Mouse (Mus musculus): Measurements from ENCODE around the gene Ifnar2. TPM values are rescaled to one million over a fixed set of nuclear protein-coding genes. Genes with fewer than 3 reads are reported as not detected.
"Not testable (repeated sequence)": the region's sequence is repeated elsewhere in the genome, so short reads cannot be mapped to it uniquely, and the experiment has no call there.

Gene Ifnar2
- polyA plus RNA-seq, 1 experiment = 16.2 TPM

DNA sequence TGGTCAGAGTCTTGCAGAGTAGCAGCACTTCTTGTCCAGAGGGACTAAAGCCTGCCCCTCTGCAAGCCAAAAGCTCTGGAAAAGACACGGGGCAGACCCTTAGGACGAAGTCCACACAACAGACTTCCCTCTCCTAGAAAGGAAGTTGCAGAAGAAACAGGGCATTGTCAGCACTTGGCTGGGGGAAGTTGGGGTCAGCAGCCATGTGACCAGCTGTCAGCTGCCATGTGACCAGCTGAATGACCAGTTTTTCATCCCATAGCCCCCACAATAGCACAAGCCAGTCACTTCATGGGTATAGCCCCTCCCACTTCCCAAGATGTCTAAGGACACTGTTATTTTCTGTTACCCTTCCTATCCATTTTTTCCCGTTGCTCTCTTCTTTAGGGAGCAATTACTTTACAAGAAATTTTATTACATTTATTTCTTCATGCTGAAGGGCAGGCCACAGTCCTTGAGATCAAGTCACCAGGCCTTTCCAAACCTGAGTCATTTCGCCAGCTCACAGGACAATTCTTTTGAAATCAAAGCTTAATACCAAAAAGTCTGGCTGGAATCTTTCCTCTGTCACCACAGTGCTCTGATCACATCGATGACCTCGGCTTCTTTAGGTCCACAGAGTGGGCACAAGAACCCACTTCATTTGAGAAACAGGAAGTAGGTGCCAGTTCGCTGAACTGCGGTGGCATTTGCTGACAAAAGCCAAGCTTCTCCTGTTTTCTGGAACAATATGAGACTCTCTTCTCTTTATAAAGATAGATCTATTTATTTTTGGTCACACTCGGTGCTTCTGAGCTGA is 43.0 kb downstream of the Ifnar2 start:
- DNase-seq (ENCODE audit: low read depth, low spot score) = no peak
- WGBS = 80% methylated on average over 9 of the region's 9 CpGs

DNA sequence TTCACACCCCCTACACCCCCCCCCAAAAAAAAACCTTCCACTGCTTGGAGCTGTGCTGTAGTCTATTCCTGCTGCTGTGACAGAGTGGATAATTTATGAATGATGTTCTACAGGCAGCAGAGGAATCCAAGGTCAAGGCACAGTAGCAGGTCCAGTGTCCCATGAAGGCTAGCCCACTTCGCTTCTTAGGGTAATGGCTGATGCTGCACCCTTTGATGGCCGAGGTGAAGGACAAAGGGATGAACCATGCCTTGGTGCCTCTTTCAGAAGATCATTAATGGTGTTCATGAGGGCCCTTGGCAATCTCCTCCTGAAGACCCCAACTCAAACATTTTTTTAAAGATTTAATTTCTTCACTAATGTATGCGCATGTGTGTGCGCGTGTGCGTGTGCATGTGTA is 43.8 kb downstream of the Ifnar2 start:
- DNase-seq (ENCODE audit: low read depth, low spot score) = no peak
- 96% methylated on average over 6 of the region's 6 CpGs for WGBS

- WGBS = 84% methylated on average over 7 of the region's 7 CpGs
- no peak for DNase-seq (ENCODE audit: low read depth, low spot score)
Measured at GRCm38 (mm10) chr16:91416938-91417337, 44.4 kb downstream of the Ifnar2 start.

GRCm38 (mm10) chr16:91418531-91418930 is 45.9 kb downstream of the Ifnar2 start:
- no peak for DNase-seq (ENCODE audit: low read depth, low spot score)
- WGBS = 81% methylated on average over 5 of the region's 5 CpGs

DNA sequence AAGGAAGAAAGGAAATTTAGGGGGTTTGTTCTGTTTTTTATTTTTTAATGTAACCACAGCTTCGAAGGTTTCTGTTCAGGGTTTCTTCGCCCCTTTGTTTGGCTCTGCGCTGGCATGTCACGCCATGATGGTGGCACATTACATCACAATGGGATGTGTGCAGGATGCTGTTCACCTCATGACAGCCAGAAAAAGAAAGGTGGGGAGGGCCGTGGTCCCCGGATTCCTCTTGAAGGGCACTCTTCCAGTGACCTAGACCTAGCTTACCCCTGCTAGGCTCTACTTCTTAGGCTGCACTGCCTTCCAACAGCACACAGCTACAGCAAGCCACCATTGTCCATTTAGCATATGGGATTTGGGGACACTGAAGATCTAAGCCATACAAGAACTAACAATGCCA is 53.2 kb downstream of the Ifnar2 start:
- WGBS = 94% methylated on average over 6 of the region's 6 CpGs
- no peak for DNase-seq (ENCODE audit: low read depth, low spot score)

DNA sequence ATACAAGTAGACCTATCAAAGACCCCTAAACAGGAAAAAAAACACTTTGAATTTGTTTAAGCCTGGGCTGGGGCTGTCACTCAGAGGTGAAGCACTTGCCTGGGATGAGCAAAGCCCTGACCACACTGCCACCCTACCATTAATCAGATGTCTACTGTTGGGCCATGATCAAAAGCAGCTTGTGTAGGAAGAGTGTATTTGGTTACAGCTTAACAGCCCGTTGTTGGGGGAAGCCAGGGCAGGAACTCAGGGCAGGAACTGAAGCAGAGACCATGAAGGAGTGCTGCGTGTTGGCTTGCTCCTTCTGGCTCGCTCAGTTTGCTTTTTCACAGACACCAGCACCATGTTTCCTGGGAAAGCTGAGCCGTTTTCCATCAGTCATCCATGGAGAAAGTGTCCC is 54.0 kb downstream of the Ifnar2 start:
- no peak for DNase-seq (ENCODE audit: low read depth, low spot score)
- WGBS = 87% methylated on average over 4 of the region's 4 CpGs

GRCm38 (mm10) chr16:91427461-91427860 is 54.9 kb downstream of the Ifnar2 start:
- WGBS = 65% methylated on average over 5 of the region's 5 CpGs
- no peak for DNase-seq (ENCODE audit: low read depth, low spot score)

DNA sequence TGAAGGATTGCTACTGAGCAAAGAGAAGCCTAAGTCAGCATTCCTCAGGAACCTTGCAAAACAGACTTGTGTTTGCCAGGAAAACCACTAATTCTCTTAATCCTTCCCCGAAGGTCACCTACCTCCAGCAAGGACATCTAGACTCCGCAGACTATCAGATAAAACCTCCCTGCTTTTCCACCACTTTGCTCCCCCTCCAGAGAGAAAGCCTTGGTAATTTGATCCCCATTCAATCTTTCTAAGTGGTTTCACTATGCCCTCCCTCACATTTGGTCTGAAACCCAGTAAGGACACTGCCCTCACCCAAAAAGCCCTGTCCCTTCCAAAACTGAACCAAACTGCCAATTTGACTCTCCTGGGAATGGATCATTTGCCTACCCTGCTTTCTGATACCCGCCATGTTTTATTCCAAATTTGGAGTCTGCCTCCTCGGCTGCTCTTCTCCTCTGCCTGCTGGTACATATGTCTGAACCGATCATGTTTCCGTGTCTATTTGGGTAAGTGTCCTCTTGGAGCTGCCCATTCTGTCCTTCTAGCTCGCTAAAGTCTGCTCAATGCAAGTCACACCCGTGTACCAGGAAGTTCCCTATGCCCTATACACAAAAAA is 55.8 kb downstream of the Ifnar2 start:
- WGBS = 79% methylated on average over 8 of the region's 8 CpGs
- DNase-seq (ENCODE audit: low read depth, low spot score) = no peak

DNA sequence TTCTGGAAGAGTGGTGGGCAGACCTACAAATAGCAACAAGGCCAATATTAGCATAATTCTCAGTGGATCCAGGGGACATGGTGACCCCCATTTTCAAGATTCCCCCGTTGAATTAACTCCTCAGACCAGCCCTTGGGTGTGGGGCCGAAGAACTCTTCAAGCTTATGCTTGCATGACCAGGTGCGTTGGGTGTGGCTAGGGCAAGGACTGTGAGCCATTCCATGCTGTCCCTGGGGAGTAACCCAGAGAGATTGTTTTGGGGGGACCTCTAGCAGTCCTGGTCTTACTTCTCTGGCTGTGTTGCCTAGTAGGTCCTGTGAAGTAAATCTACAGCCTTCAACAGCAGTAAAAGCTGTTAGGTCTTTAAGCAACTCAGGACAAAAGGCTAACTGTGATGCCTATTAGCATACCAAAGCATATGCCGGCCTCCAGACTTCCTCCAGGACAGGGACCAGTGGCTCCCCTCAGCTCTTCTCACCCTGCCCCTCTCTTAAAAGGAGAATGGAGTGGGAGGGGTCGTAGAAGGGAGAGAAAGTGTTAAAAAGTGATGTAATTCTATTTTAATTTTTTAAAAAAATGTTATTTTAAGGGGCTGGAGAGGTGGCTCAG is 60.2 kb downstream of the Ifnar2 start:
- WGBS = 37% methylated on average over 5 of the region's 5 CpGs
- DNase-seq (ENCODE audit: low read depth, low spot score) = no peak

DNA sequence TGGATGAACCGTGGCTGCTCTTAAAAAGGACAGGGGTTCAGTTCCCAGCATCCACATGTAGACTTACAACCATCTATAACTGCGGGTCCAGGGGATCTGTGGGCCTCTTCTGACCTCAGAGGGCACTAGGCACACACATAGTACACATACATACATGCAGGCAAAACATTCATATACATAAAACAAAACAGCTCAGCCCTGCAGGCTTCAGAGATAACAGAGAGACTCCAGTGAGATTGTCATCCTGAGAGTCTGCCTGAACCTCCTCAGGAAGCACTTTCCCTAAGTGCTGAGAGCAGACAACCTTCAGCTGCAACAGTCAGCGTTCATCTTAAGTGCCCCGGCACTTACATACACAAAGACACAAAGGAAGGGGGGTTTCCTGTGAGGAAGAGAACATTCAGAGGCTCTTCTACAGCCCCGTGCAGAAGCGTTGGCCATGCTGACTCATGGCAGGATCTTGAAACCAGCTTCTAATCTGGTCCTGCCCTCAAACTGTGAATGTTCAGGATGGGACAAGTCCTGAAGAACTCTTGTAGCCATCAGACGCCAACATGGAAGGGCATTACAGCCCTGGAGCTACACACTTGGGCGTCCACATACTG is 60.8 kb downstream of the Ifnar2 start:
- DNase-seq (ENCODE audit: low read depth, low spot score) = no peak

GRCm38 (mm10) chr16:91434119-91434518 is 61.5 kb downstream of the Ifnar2 start:
- 78% methylated on average over 3 of the region's 3 CpGs for WGBS
- DNase-seq (ENCODE audit: low read depth, low spot score) = no peak

More for the DNA sequence above, 60.8 kb downstream of the Ifnar2 start:
- WGBS = 66% methylated on average over 8 of the region's 8 CpGs

DNA sequence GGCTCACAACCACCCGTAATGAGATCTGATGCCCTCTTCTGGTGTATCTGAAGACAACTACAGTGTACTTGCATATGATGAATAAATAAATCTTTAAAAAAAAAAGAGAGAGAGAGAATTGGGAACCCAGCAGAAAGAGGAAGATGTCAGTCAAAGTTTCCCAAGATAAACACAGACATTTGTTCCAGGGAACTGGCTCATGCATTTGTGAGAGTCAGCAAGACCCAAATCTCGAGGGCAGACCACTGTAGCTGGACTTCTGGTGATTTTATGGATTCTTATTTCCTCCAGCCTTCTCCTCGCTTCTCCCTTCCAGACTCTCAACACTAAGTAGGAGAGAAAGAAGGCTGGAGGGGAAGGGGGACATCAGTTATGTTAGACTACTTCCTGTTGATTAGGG is 65.5 kb downstream of the Ifnar2 start:
- no peak for DNase-seq (ENCODE audit: low read depth, low spot score)
- 66% methylated on average over 3 of the region's 3 CpGs for WGBS

- 86% methylated on average over 1 of the region's 1 CpGs for WGBS
- not testable (repeated sequence) for DNase-seq (ENCODE audit: low read depth, low spot score)
Measured at GRCm38 (mm10) chr16:91438599-91438998, 66.0 kb downstream of the Ifnar2 start.

DNA sequence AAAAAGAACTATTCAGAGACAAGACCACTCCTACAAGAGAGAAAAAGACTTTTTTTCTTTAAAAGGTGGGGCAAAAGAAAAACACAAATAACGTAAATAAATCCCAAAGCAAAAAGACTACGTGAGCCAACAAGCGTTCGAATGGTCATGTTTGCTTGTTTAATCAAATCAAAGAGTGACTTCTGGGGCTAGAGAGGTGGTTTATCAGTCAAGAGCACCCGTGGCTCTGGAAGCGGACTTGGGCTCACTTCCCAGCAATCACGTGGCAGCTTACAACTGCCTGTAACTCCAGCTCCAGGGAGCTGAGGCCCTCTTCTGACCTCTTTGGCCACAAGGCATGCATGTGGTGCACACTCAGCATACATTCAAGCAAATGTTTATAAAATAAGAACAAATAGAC is 68.8 kb downstream of the Ifnar2 start:
- WGBS = 33% methylated on average over 7 of the region's 7 CpGs
- DNase-seq (ENCODE audit: low read depth, low spot score) = no peak

- no peak for DNase-seq (ENCODE audit: low read depth, low spot score)
Measured at GRCm38 (mm10) chr16:91441811-91442240, 69.2 kb downstream of the Ifnar2 start.

DNA sequence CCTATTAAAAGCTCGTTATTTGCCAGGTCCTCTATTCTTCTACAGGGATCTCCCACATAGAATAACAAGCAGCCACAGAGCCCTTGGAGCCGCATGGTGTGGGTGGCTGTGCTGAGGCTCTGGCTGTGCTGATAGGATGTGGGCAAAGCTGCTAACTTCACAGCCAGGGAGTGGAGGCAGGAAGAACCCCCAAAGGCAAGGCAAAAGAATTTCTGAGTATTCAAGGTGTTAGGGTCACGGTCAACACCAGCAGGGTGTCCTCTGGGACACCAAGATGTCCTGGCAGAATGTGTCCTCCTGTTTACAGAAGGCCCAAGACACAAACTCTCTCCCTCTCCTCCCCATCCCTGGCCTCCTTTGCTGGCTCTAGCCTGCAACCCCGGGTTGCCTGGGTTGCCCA is 69.9 kb downstream of the Ifnar2 start:
- DNase-seq (ENCODE audit: low read depth, low spot score) = no peak
- 78% methylated on average over 4 of the region's 4 CpGs for WGBS

More at GRCm38 (mm10) chr16:91441811-91442240, 69.2 kb downstream of the Ifnar2 start:
- 79% methylated on average over 7 of the region's 7 CpGs for WGBS

GRCm38 (mm10) chr16:91443211-91443611 is 70.6 kb downstream of the Ifnar2 start:
- DNase-seq (ENCODE audit: low read depth, low spot score) = no peak
- WGBS = 76% methylated on average over 8 of the region's 8 CpGs

GRCm38 (mm10) chr16:91444847-91445246 is 72.3 kb downstream of the Ifnar2 start:
- WGBS = 94% methylated on average over 4 of the region's 4 CpGs
- DNase-seq (ENCODE audit: low read depth, low spot score) = no peak

- no peak for DNase-seq (ENCODE audit: low read depth, low spot score)
- 40% methylated on average over 5 of the region's 5 CpGs for WGBS
Measured at GRCm38 (mm10) chr16:91445566-91445965, 73.0 kb downstream of the Ifnar2 start.

DNA sequence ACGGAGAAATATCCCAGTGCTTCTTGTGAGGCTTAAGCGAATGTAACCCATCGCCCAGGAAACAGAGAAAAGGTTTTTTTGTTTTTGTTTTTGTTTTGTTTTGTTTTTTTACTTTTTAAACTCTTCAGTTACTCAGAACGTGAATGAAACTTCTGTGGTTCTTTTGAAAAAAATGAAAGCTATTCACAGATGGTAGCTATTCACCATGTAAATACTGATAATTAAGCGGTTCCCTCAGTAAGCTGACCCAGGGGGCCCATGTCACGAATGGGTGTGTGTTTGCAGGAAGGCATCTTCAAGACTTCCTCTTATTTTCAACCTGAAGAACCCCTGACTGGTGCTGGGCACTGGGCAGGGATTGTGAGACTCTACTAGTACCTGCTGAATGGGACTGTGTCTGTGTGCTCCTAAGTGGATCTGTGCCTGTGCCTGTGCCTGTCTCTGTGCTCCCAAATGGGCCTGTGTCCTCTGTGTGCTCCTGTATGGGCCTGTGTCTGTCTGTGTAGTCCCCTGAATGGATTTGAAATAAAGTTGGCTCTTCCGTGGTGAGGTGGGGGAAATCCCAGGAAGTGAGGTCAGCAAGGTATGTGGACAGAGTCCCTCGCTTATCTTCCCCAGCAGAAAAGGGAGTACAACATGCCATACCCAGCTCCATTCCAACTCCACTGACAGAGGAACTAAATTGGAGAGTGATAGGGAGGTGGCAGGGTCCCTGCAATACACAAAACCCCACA is 74.4 kb downstream of the Ifnar2 start:
- WGBS = 54% methylated on average over 8 of the region's 8 CpGs
- no peak for DNase-seq (ENCODE audit: low read depth, low spot score)

All from large intestine, adult 2 months (tissue).